Mouse (Mus musculus) MEL (cell line): ENCODE results near the gene Yif1a. TPM values are rescaled to one million over a fixed set of nuclear protein-coding genes. Genes with fewer than 3 reads are reported as not detected.
A peak's percentile ranks its signal among the peaks of the same experiment; 100 is the strongest.

Experiments
- DNase-seq: peaks from one replicate; pipeline ENCODE4 v3.0.0; 2011; ENCODE audit warnings: low read depth, low spot score
- H3K27ac ChIP-seq: 2 replicates; pipeline ENCODE4 v1.5.1; 2012; ENCODE audit warnings: low read depth, mild to moderate bottlenecking, control low read depth, low read length, moderate library complexity; ENCODE audit not compliant: control insufficient read depth
- H3K27me3 ChIP-seq, 2 experiments: fragments of 150-350 bp in 1 of 2; sonication (generic) in 1 of 2; 2 replicates each; pipeline ENCODE4 v1.6.1; 2012; ENCODE audit warnings: low read length in 2 of 2, mild to moderate bottlenecking in 2 of 2, improper control_type of control experiment in 1 of 2, moderate library complexity in 1 of 2; ENCODE audit not compliant: insufficient read depth in 2 of 2, control insufficient read depth in 1 of 2
- H3K36me3 ChIP-seq, 2 experiments: 2 replicates each; pipeline ENCODE4 v1.6.1; 2012 to 2014; ENCODE audit warnings: low read length in 2 of 2, improper control_type of control experiment in 1 of 2, inconsistent platforms in 1 of 2, mild to moderate bottlenecking in 1 of 2; ENCODE audit not compliant: insufficient read depth in 2 of 2, control insufficient read depth in 1 of 2
- H3K4me1 ChIP-seq, 2 experiments: fragments of 150-350 bp in 1 of 2; sonication (generic) in 1 of 2; 2 replicates each; pipeline ENCODE4 v1.6.1; 2012; ENCODE audit warnings: low read length in 2 of 2, improper control_type of control experiment in 1 of 2, mild to moderate bottlenecking in 1 of 2; ENCODE audit not compliant: insufficient read depth in 2 of 2, control insufficient read depth in 1 of 2
- H3K4me3 ChIP-seq, 2 experiments: fragments of 150-350 bp in 1 of 2; sonication (generic) in 1 of 2; 2 replicates each; pipeline ENCODE4 v1.5.1; 2012; ENCODE audit warnings: low read depth in 2 of 2, low read length in 2 of 2, mild to moderate bottlenecking in 2 of 2, moderate library complexity in 2 of 2, control low read depth in 1 of 2, improper control_type of control experiment in 1 of 2; ENCODE audit not compliant: control insufficient read depth in 1 of 2, insufficient read depth in 1 of 2
- H3K79me2 ChIP-seq: 2 replicates; pipeline ENCODE4 v1.6.1; 2012; ENCODE audit warnings: mild to moderate bottlenecking, low read length, moderate library complexity; ENCODE audit not compliant: control insufficient read depth, poor library complexity, insufficient read depth
- H3K9ac ChIP-seq: 2 replicates; pipeline ENCODE4 v1.6.1; 2012; ENCODE audit warnings: low read depth, mild to moderate bottlenecking, control low read depth, low read length, moderate library complexity; ENCODE audit not compliant: control insufficient read depth, poor library complexity, severe bottlenecking
- H3K9me3 ChIP-seq: fragments of 150-350 bp; sonication (generic); replicated peaks from 2 replicates; pipeline ENCODE4 v1.6.1; 2012; ENCODE audit warnings: mild to moderate bottlenecking, low read length, improper control_type of control experiment, moderate library complexity; ENCODE audit not compliant: insufficient read depth
- BHLHE40 ChIP-seq: IDR thresholded peaks from 2 replicates; pipeline ENCODE4 v1.6.1; 2012; ENCODE audit warnings: low read depth, mild to moderate bottlenecking, inconsistent platforms, low read length, improper control_type of control experiment, borderline replicate concordance
- E2F4 ChIP-seq: IDR thresholded peaks from 2 replicates; pipeline ENCODE4 v1.6.1; 2011; ENCODE audit warnings: low read depth, low read length, improper control_type of control experiment, borderline replicate concordance
- ELF1 ChIP-seq: IDR thresholded peaks from 2 replicates; pipeline ENCODE4 v1.6.1; 2014; ENCODE audit warnings: low read depth, mild to moderate bottlenecking, inconsistent platforms, low read length, improper control_type of control experiment, moderate library complexity
- EP300 ChIP-seq, 2 experiments: IDR thresholded peaks; 2 replicates each; pipeline ENCODE4 v1.6.1; 2011; ENCODE audit warnings: improper control_type of control experiment in 2 of 2, low read length in 2 of 2, low read depth in 1 of 2, mild to moderate bottlenecking in 1 of 2
- GABPA ChIP-seq: IDR thresholded peaks from 2 replicates; pipeline ENCODE4 v1.6.1; 2012; ENCODE audit warnings: low read depth, mild to moderate bottlenecking, inconsistent platforms, low read length, improper control_type of control experiment, moderate library complexity
- GATA1 ChIP-seq: IDR thresholded peaks from 2 replicates; pipeline ENCODE4 v1.6.1; 2011; ENCODE audit warnings: low read depth, low read length, improper control_type of control experiment
- HCFC1 ChIP-seq: IDR thresholded peaks from 2 replicates; pipeline ENCODE4 v1.6.1; 2012; ENCODE audit warnings: low read depth, mild to moderate bottlenecking, inconsistent platforms, low read length, improper control_type of control experiment, moderate library complexity
- KAT2A ChIP-seq: conservative IDR thresholded peaks from 2 replicates; pipeline ENCODE4 v1.6.1; 2012; ENCODE audit warnings: low read depth, low read length, improper control_type of control experiment, inconsistent platforms
- MEF2A ChIP-seq: IDR thresholded peaks from 2 replicates; pipeline ENCODE4 v1.6.1; 2014; ENCODE audit warnings: low read depth, mild to moderate bottlenecking, inconsistent platforms, low read length, improper control_type of control experiment; ENCODE audit not compliant: poor library complexity, insufficient replicate concordance, severe bottlenecking; ENCODE audit errors: extremely low read depth
- MYC ChIP-seq: IDR thresholded peaks from 2 replicates; pipeline ENCODE4 v1.6.1; 2011; ENCODE audit warnings: low read depth, mild to moderate bottlenecking, low read length, improper control_type of control experiment, moderate library complexity
- NELFE ChIP-seq: IDR thresholded peaks from 2 replicates; pipeline ENCODE4 v1.6.1; 2011; ENCODE audit warnings: low read depth, low read length, improper control_type of control experiment
- POLR2AphosphoS5 ChIP-seq: IDR thresholded peaks from 2 replicates; pipeline ENCODE4 v1.6.1; 2012; ENCODE audit warnings: low read depth, borderline replicate concordance, mild to moderate bottlenecking, inconsistent platforms, low read length, moderate library complexity, mixed read lengths
- RAD21 ChIP-seq: IDR thresholded peaks from 2 replicates; pipeline ENCODE4 v1.6.1; 2011; ENCODE audit warnings: mild to moderate bottlenecking, low read depth, low read length, improper control_type of control experiment
- SMC3 ChIP-seq: IDR thresholded peaks from 2 replicates; pipeline ENCODE4 v1.6.1; 2011; ENCODE audit warnings: low read depth, low read length, improper control_type of control experiment
- TBP ChIP-seq: IDR thresholded peaks from 2 replicates; pipeline ENCODE4 v1.8.0; 2011; ENCODE audit warnings: low read depth, low read length, improper control_type of control experiment
- USF1 ChIP-seq: IDR thresholded peaks from 2 replicates; pipeline ENCODE4 v1.6.1; 2014; ENCODE audit warnings: low read depth, mild to moderate bottlenecking, inconsistent platforms, low read length, improper control_type of control experiment, moderate library complexity
- USF2 ChIP-seq, 2 experiments: IDR thresholded peaks; 2 replicates each; pipeline ENCODE4 v1.6.1; 2011 to 2012; ENCODE audit warnings: improper control_type of control experiment in 2 of 2, low read length in 2 of 2, borderline replicate concordance in 1 of 2, inconsistent platforms in 1 of 2, low read depth in 1 of 2, mild to moderate bottlenecking in 1 of 2; ENCODE audit not compliant: insufficient read depth in 1 of 2
- ZMIZ1 ChIP-seq: IDR thresholded peaks from 2 replicates; pipeline ENCODE4 v1.6.1; 2012; ENCODE audit warnings: low read depth, mild to moderate bottlenecking, inconsistent platforms, low read length, improper control_type of control experiment, moderate library complexity
- ZNF384 ChIP-seq: IDR thresholded peaks from 2 replicates; pipeline ENCODE4 v1.6.1; 2012; ENCODE audit warnings: low read depth, mild to moderate bottlenecking, inconsistent platforms, low read length, improper control_type of control experiment
- polyA plus RNA-seq, 2 experiments: library from polyadenylated mRNA; stranded (reverse) in 1 of 2; unstranded in 1 of 2; fragments of >175 nt in 1 of 2; fragments of >200 nt in 1 of 2; gene quantifications; 2 replicates each; pipeline versions ENCODE4 v1.2.1 to v1.2.4; 2012; ENCODE audit warnings: low replicate concordance in 2 of 2, low read depth in 1 of 2; ENCODE audit not compliant: insufficient read length in 2 of 2, insufficient read depth in 1 of 2, missing spikeins in 1 of 2
- total RNA-seq: library from RNA; depleted of rRNA; stranded (reverse); fragments of 300-350 nt; gene quantifications from 2 replicates; pipeline ENCODE4 v1.2.3, GENCODE M21; 2012

Yif1a gene
- total and polyA plus RNA-seq, 3 experiments: 54.0 to 64.3 TPM; not detected in 1

GRCm38 (mm10) chr19:5060365-5061330 is 27.7 kb upstream of the Yif1a start:
- Histone ChIP-seq H3K9ac (no peak overlapping the region), H3K9me3 (no peaks in the 10 kb centered on the region), H3K4me1 (peaks cover 0 to 39% of the 10 kb centered on the region in 2 experiments; a peak in 3 of 4 replicates), H3K79me2 (no peaks in the 10 kb centered on the region), H3K4me3 (no peak overlapping the region), H3K36me3 (peaks cover 0 to 17% of the 10 kb centered on the region in 2 experiments; a peak in 1 of 4 replicates), H3K27ac (no peak overlapping the region), H3K27me3 (no peaks in the 10 kb centered on the region)
- peak; percentile 52 for DNase-seq
- TF ChIP-seq SMC3 (no peak), HCFC1 (no peak), GATA1 (no peak), RAD21 (no peak), ZMIZ1 (no peak), USF2 (IDR thresholded peaks at IDR 0.05; ENCODE audit: borderline replicate concordance in 1 of 2, insufficient read depth in 1 of 2, low read depth in 1 of 2, low read length in 2 of 2) (no peak)

DNA sequence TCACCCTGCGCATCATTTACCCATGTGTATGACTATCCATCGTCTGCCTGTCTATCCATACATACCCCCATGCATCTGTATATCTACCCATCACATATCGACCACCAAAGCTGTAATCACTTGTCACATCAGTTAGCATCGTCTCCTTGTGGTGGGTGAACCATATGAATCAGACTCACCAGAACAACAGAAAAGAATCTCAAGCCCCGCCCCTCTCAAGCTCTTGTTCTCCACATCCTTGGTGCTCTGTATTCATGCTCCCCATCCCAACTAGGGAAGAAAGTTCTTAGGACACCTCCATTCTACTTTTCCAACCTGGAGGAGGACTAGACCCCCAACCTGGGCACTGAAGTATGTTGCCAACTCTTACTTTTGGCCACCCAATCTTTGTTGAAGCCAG is 26.3 kb upstream of the Yif1a start:
- no peaks in the 10 kb centered on the region for H3K79me2 ChIP-seq
- no peaks in the 10 kb centered on the region for H3K27me3 ChIP-seq
- H3K9ac ChIP-seq: no peak overlapping the region
- no peak overlapping the region for H3K4me3 ChIP-seq
- H3K27ac ChIP-seq: no peak overlapping the region
- H3K4me1 ChIP-seq: peaks cover 0 to 37% of the 10 kb centered on the region in 2 experiments; a peak in 3 of 4 replicates
- H3K36me3 ChIP-seq: peaks cover 0 to 15% of the 10 kb centered on the region in 2 experiments; a peak in 1 of 4 replicates
- no peak for DNase-seq
- TF ChIP-seq USF1: no peak
- no peak for TF ChIP-seq BHLHE40
- no peak for TF ChIP-seq TBP
- no peak for TF ChIP-seq MEF2A
- TF ChIP-seq MYC: no peak
- no peak for TF ChIP-seq EP300 (IDR thresholded peaks at IDR 0.05; ENCODE audit: low read depth in 1 of 2, low read length in 2 of 2)
- TF ChIP-seq USF2 (IDR thresholded peaks at IDR 0.05; ENCODE audit: borderline replicate concordance in 1 of 2, insufficient read depth in 1 of 2, low read depth in 1 of 2, low read length in 2 of 2): no peak
- TF ChIP-seq GATA1: no peak
- TF ChIP-seq ZNF384: no peak
- no peak for TF ChIP-seq GABPA
- no peak for TF ChIP-seq POLR2AphosphoS5
- no peak for TF ChIP-seq E2F4
- no peak for TF ChIP-seq RAD21
- TF ChIP-seq ELF1: no peak
- TF ChIP-seq KAT2A: no peak
- TF ChIP-seq NELFE: no peak
- H3K9me3 ChIP-seq: no peaks in the 10 kb centered on the region
